Mouse (Mus musculus): ENCODE results near the gene Etv1. TPM values are rescaled to one million over a fixed set of nuclear protein-coding genes. Genes with fewer than 3 reads are reported as not detected.

Etv1 gene
- 33.9 and 39.0 TPM in 2 replicates for polyA plus RNA-seq (2014; fragmentation: Nextera tagmentation; extraction: Ambion mirVana)

DNA sequence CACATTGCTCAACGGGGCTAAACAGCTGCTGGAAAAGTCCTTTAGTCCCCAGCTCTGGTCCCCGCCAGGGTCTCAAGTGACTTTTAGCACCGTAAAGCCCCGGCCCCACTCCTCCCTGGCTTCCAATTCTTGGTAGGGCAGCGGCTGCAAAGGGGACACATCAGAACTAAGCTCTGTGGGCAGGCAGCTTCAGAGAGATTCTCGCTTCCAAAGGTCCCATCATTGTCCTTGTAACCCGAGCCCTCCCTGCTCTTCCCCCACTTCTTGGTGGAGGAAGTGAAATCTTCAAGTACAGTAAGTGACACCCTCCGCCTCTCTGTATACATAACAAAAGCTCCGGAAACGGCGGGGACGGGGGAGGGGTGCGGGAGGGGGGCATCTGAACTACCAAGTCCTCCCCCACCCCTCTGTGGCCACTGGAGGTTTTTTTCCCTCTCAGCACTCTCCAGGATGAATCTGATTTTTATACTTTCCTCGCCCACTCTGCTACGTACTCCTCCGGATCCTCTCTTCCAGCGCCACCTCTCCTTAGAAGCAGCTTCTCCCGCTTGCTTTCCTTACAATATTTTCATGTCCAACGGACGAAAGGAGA is at the start of gene Etv1:
Etv1 (plus strand) TSS at position 195 of the 592 bp plus-strand sequence.
- DNase-seq = peak; percentile 85
- Histone ChIP-seq H3K9ac (peak within 1 kb of the TSS; percentile 65), H3K4me1 (ENCODE audit: insufficient read depth) (0 out of 2 replicates have a peak, but pooled peaks cover 2% of the 10 kb centered on the region), H3K27me3 (ENCODE audit: insufficient read depth, low read length) (no peaks in the 10 kb centered on the region), H3K4me2 (peak within 1 kb of the TSS; percentile 93), H3K9me3 (ENCODE audit: low read depth, low read length) (no peaks in the 10 kb centered on the region), H3K36me3 (ENCODE audit: insufficient read depth) (no peaks in the 10 kb centered on the region), H3K27ac (ENCODE audit: low read depth) (peak within 1 kb of the TSS; percentile 98), H3K4me3 (ENCODE audit: low read depth, low read length) (peak within 1 kb of the TSS; percentile 57)
- TF ChIP-seq CTCF (IDR thresholded peaks at IDR 0.05; ENCODE audit: low read depth) = no peak
- WGBS = under 1% methylated on average over 20 of the region's 20 CpGs
- peak; percentile 77 for ATAC-seq (ENCODE audit: insufficient read depth)

DNA sequence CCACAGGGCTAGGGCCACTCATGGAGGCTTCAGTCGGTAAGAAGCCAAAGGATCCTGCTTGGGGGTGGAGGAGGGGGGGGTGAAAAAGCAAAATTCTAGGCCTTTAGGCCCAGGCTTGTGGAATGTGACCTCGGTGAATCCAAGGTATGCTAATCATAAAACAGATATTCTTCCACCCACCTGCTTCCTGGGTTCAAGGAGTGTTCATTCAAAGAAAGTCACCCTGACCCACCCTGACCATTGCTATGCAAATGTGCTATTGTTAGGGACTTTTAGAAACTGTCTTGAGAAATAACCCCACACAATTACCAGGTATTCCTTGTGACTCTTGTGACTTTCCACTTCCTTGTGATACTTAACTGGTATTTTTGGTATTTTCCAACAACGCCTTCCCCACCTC is 49.5 kb upstream of the Etv1 start:
- ATAC-seq (ENCODE audit: insufficient read depth) = no peak
- no peaks in the 10 kb centered on the region for H3K9me3 ChIP-seq (ENCODE audit: low read depth, low read length)
- WGBS = 77% methylated on average over 3 of the region's 3 CpGs

GRCm38 (mm10) chr12:38730791-38731190 is 48.4 kb upstream of the Etv1 start:
- H3K9me3 ChIP-seq (ENCODE audit: low read depth, low read length) = no peaks in the 10 kb centered on the region
- no peak overlapping the region for H3K9ac ChIP-seq
- H3K4me2 ChIP-seq = no peak overlapping the region
- no peaks in the 10 kb centered on the region for H3K27me3 ChIP-seq (ENCODE audit: insufficient read depth, low read length)
- no peak for DNase-seq
- no peak for ATAC-seq (ENCODE audit: insufficient read depth)
- H3K4me3 ChIP-seq (ENCODE audit: low read depth, low read length) = no peak overlapping the region
- TF ChIP-seq CTCF (IDR thresholded peaks at IDR 0.05; ENCODE audit: low read depth) = no peak
- WGBS = 81% methylated on average over 2 of the region's 2 CpGs
- no peaks in the 10 kb centered on the region for H3K4me1 ChIP-seq (ENCODE audit: insufficient read depth)
- H3K36me3 ChIP-seq (ENCODE audit: insufficient read depth) = no peaks in the 10 kb centered on the region
- H3K27ac ChIP-seq (ENCODE audit: low read depth) = no peak overlapping the region

More for the DNA sequence above, 49.5 kb upstream of the Etv1 start:
- Histone ChIP-seq H3K9ac (no peak overlapping the region), H3K4me3 (ENCODE audit: low read depth, low read length) (no peak overlapping the region), H3K27ac (ENCODE audit: low read depth) (no peak overlapping the region), H3K4me1 (ENCODE audit: insufficient read depth) (no peaks in the 10 kb centered on the region), H3K4me2 (no peak overlapping the region), H3K27me3 (ENCODE audit: insufficient read depth, low read length) (no peaks in the 10 kb centered on the region), H3K36me3 (ENCODE audit: insufficient read depth) (no peaks in the 10 kb centered on the region)
- TF ChIP-seq CTCF (IDR thresholded peaks at IDR 0.05; ENCODE audit: low read depth) = no peak
- DNase-seq = no peak

DNA sequence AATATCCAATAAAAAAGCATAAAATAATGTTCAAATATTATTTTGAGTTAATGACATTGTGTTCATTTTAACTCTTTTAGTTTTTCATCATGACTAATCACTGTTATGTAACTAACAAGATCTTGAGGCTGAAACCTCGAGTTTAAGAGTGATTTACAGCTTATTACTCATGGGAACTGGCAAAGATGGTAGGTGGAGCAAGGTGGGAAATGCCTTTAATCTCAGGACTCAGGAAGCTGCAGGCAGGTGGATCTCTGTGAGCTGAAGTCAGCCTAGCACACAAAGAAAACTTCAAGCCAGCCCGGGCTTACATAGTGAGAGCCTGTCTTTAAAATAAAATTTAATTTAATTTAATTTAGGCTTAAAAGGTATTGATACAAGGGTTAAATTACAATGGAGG is 19.9 kb upstream of the Etv1 start:
- ATAC-seq (ENCODE audit: insufficient read depth) = no peak
- no peaks in the 10 kb centered on the region for H3K9me3 ChIP-seq (ENCODE audit: low read depth, low read length)
- TF ChIP-seq CTCF (IDR thresholded peaks at IDR 0.05; ENCODE audit: low read depth) = no peak
- H3K4me3 ChIP-seq (ENCODE audit: low read depth, low read length) = no peak overlapping the region
- H3K27me3 ChIP-seq (ENCODE audit: insufficient read depth, low read length) = no peaks in the 10 kb centered on the region
- WGBS = 35% methylated on average over 2 of the region's 2 CpGs
- no peaks in the 10 kb centered on the region for H3K36me3 ChIP-seq (ENCODE audit: insufficient read depth)
- DNase-seq = no peak
- no peaks in the 10 kb centered on the region for H3K4me1 ChIP-seq (ENCODE audit: insufficient read depth)
- H3K9ac ChIP-seq = no peak overlapping the region
- no peak overlapping the region for H3K4me2 ChIP-seq
- H3K27ac ChIP-seq (ENCODE audit: low read depth) = no peak overlapping the region

GRCm38 (mm10) chr12:38777316-38777715 is 1.9 kb upstream of the Etv1 start:
- Histone ChIP-seq H3K36me3 (ENCODE audit: insufficient read depth) (no peaks in the 10 kb centered on the region), H3K27ac (ENCODE audit: low read depth) (peak overlapping the region; percentile 14), H3K4me1 (ENCODE audit: insufficient read depth) (0 out of 2 replicates have a peak, but pooled peaks cover 2% of the 10 kb centered on the region), H3K9me3 (ENCODE audit: low read depth, low read length) (no peaks in the 10 kb centered on the region), H3K27me3 (ENCODE audit: insufficient read depth, low read length) (no peaks in the 10 kb centered on the region), H3K4me3 (ENCODE audit: low read depth, low read length) (no peak overlapping the region), H3K4me2 (peak overlapping the region; percentile 93), H3K9ac (no peak overlapping the region)
- ATAC-seq (ENCODE audit: insufficient read depth) = no peak
- WGBS = 62% methylated on average over 7 of the region's 7 CpGs
- DNase-seq = peak; percentile 85
- no peak for TF ChIP-seq CTCF (IDR thresholded peaks at IDR 0.05; ENCODE audit: low read depth)

DNA sequence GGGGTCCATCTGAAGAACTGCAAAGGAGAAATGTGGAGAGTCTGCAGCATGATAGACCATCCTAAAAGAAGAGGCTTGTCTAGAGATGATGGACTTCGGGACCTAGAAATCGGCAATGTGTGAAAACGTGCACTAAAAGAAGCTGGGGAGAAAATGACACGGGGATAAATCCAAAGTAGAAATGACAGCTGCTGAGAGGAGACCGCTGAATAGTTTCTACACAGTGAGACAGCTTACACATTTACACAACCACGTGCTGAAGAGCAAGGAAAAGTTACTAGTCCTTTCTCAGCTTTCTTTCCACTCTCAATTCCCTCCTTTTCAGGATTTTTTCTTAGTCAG is 1.3 kb upstream of the Etv1 start:
- DNase-seq (peak; percentile 37), ATAC-seq (ENCODE audit: insufficient read depth) (no peak)
- Histone ChIP-seq H3K36me3 (ENCODE audit: insufficient read depth) (no peaks in the 10 kb centered on the region), H3K4me2 (peak overlapping the region; percentile 93), H3K9ac (no peak overlapping the region), H3K4me1 (ENCODE audit: insufficient read depth) (0 out of 2 replicates have a peak, but pooled peaks cover 2% of the 10 kb centered on the region), H3K4me3 (ENCODE audit: low read depth, low read length) (peak overlapping the region; percentile 57), H3K9me3 (ENCODE audit: low read depth, low read length) (no peaks in the 10 kb centered on the region), H3K27ac (ENCODE audit: low read depth) (peak overlapping the region; percentile 14), H3K27me3 (ENCODE audit: insufficient read depth, low read length) (no peaks in the 10 kb centered on the region)
- WGBS = 10% methylated on average over 6 of the region's 6 CpGs
- no peak for TF ChIP-seq CTCF (IDR thresholded peaks at IDR 0.05; ENCODE audit: low read depth)

- Histone ChIP-seq H3K4me2 (peak overlapping the region; percentile 93), H3K4me3 (ENCODE audit: low read depth, low read length) (peak overlapping the region; percentile 57), H3K27ac (ENCODE audit: low read depth) (peak overlapping the region; percentile 98), H3K4me1 (ENCODE audit: insufficient read depth) (0 out of 2 replicates have a peak, but pooled peaks cover 2% of the 10 kb centered on the region), H3K9me3 (ENCODE audit: low read depth, low read length) (no peaks in the 10 kb centered on the region), H3K27me3 (ENCODE audit: insufficient read depth, low read length) (no peaks in the 10 kb centered on the region), H3K36me3 (ENCODE audit: insufficient read depth) (no peaks in the 10 kb centered on the region), H3K9ac (peak overlapping the region; percentile 65)
- WGBS = under 1% methylated on average over 37 of the region's 37 CpGs
- TF ChIP-seq CTCF (IDR thresholded peaks at IDR 0.05; ENCODE audit: low read depth) = peak; percentile 11; the same call in 1 of the 2 replicates
- peak; percentile 96 for DNase-seq
- ATAC-seq (ENCODE audit: insufficient read depth) = peak; percentile 91
Observed at GRCm38 (mm10) chr12:38778299-38779075, 693 bp upstream of the Etv1 start.

Data from lung, embryonic 14.5 days (tissue).